Mouse (Mus musculus): ENCODE data around the gene Arid3a. TPM values are rescaled to one million over a fixed set of nuclear protein-coding genes. Genes with fewer than 3 reads are reported as not detected.
A peak's percentile ranks its signal among the peaks of the same experiment; 100 is the strongest.

The Arid3a gene
- polyA plus RNA-seq, 1 experiment, result 59.5 TPM

DNA sequence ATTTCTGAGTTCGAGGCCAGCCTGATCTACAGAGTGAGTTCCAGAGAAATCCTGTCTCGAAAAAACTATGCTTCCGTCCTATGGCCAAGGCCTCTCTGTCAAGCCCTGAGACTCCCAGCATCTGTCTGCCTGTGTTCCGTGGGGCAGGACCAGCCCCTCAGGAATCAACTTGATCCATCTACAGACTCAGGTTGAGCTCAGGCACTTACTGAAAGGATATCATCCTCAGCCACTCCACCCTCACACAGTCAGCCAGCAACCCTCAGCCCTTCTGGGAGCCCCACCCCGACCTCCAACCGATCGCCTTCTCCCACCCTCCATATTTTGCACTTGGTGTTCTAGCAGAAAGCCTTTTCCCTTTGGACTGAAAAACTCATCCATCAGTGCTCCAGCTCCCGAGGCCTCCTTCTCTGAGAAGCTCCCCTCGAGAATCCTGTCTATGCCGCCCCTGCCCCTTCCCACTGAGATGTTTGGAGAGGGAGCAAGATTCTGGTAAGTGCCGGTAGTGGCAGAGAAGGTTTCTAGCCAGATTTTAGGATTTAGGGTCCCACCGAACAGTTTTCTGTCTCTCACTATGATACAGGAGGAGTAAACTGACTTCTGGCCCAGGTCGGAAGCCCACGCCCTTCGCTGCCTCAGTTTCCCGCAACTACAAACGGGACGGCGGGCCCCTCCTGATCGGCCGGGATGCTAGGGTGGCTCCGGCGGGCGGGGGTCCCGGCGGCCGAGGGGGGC lies 61.1 kb downstream of the Arid3a start:
- H3K36me3 ChIP-seq (ENCODE audit: control insufficient read depth, insufficient read depth, low read length), result no peaks in the 10 kb centered on the region
- H3K4me3 ChIP-seq (ENCODE audit: control insufficient read depth, low read depth, low read length), result peak overlapping the region; percentile 49
- peak overlapping the region; percentile 62 for H3K27ac ChIP-seq (ENCODE audit: control insufficient read depth, insufficient read depth, low read depth, low read length)
- peaks cover 33% of the 10 kb centered on the region for H3K4me1 ChIP-seq (ENCODE audit: control insufficient read depth, insufficient read depth, low read length)
- TF ChIP-seq POLR2A (IDR thresholded peaks at IDR 0.05; ENCODE audit: control insufficient read depth, low read depth, low read length) (no peak), CTCF (IDR thresholded peaks at IDR 0.05; ENCODE audit: control insufficient read depth, insufficient read depth, insufficient replicate concordance, low read depth, low read length) (no peak)
- H3K27me3 ChIP-seq (ENCODE audit: control insufficient read depth, insufficient read depth, low read length), result no peaks in the 10 kb centered on the region; the same call in 1 of the 2 replicates

DNA sequence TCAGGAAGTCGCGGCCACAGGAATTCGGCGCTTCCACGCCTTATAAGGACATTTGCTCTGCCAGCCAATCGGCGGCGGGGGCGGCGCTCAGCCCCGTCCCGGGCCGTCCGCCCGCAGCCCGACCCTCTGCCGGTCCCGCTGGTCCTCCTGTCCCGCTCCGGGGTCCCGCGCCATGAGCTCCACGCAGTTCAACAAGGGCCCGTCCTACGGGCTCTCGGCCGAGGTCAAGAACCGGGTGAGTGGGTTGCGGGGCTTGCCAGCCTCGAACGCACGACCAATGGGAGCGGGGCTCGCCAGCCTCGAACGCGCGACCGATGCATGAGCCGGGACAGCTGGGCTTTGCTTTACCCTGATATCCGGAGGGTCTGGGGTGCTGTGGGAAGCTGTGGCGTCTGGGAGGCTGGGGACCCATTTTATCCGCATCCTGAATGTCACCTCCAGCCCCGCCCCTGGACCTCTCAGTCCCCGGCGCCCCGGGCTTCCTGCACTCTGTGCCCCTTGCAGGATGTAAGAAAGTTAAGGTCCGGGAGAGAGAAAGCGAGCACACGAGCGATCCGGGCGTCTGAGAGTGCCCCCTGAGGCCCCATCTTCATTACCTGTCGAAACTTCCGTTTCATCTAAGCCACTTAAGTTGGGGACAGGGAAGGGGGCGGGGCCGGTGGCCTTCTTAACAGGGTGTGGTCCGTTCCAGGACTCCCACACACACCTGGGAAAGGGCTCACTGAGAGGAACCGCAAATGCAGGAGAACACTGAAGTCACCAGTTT lies 61.8 kb downstream of the Arid3a start, which contains the start of gene Cnn2:
Gene Cnn2, plus strand, starts transcription at position 79 of the 766 bp plus-strand sequence.
- peaks cover 25% of the 10 kb centered on the region for H3K4me1 ChIP-seq (ENCODE audit: control insufficient read depth, insufficient read depth, low read length)
- TF ChIP-seq CTCF (IDR thresholded peaks at IDR 0.05; ENCODE audit: control insufficient read depth, insufficient read depth, insufficient replicate concordance, low read depth, low read length) (no peak), POLR2A (IDR thresholded peaks at IDR 0.05; ENCODE audit: control insufficient read depth, low read depth, low read length) (peak; percentile 34; the same call in 1 of the 2 replicates)
- peak within 1 kb of the TSS; percentile 62 for H3K27ac ChIP-seq (ENCODE audit: control insufficient read depth, insufficient read depth, low read depth, low read length)
- H3K36me3 ChIP-seq (ENCODE audit: control insufficient read depth, insufficient read depth, low read length), result no peaks in the 10 kb centered on the region
- no peaks in the 10 kb centered on the region; the same call in 1 of the 2 replicates for H3K27me3 ChIP-seq (ENCODE audit: control insufficient read depth, insufficient read depth, low read length)
- H3K4me3 ChIP-seq (ENCODE audit: control insufficient read depth, low read depth, low read length), result peak within 1 kb of the TSS; percentile 71

GRCm38 (mm10) chr10:79989272-79989786 lies 62.5 kb downstream of the Arid3a start:
- H3K4me1 ChIP-seq (ENCODE audit: control insufficient read depth, insufficient read depth, low read length), result peaks cover 23% of the 10 kb centered on the region
- no peaks in the 10 kb centered on the region for H3K36me3 ChIP-seq (ENCODE audit: control insufficient read depth, insufficient read depth, low read length)
- H3K27me3 ChIP-seq (ENCODE audit: control insufficient read depth, insufficient read depth, low read length), result no peaks in the 10 kb centered on the region; the same call in 1 of the 2 replicates
- peak overlapping the region; percentile 71 for H3K4me3 ChIP-seq (ENCODE audit: control insufficient read depth, low read depth, low read length)
- H3K27ac ChIP-seq (ENCODE audit: control insufficient read depth, insufficient read depth, low read depth, low read length), result no peak overlapping the region
- TF ChIP-seq POLR2A (IDR thresholded peaks at IDR 0.05; ENCODE audit: control insufficient read depth, low read depth, low read length), result no peak
- no peak for TF ChIP-seq CTCF (IDR thresholded peaks at IDR 0.05; ENCODE audit: control insufficient read depth, insufficient read depth, insufficient replicate concordance, low read depth, low read length)

DNA sequence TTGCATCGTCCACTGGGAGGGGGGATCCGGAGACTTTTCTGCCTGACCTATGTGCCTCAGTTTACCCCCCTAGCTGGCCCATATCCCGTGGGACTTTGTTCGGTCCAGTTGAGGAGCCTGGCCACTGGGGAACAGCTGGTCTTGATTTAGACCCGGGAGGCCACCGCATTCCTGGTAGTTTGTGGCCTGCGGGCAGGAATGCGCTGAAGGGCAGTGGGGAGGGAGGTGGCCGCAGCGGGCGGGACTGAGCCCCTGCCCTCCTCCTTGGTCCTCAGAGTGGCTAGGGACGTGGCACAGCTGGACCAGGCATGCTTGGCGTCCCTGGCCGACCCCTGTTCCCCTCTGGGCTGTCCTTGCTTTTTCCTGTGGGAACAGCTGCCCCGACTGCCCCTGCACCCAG lies 63.0 kb downstream of the Arid3a start:
- no peaks in the 10 kb centered on the region; the same call in 1 of the 2 replicates for H3K27me3 ChIP-seq (ENCODE audit: control insufficient read depth, insufficient read depth, low read length)
- H3K4me1 ChIP-seq (ENCODE audit: control insufficient read depth, insufficient read depth, low read length), result peaks cover 22% of the 10 kb centered on the region
- TF ChIP-seq POLR2A (IDR thresholded peaks at IDR 0.05; ENCODE audit: control insufficient read depth, low read depth, low read length), result no peak
- TF ChIP-seq CTCF (IDR thresholded peaks at IDR 0.05; ENCODE audit: control insufficient read depth, insufficient read depth, insufficient replicate concordance, low read depth, low read length), result no peak
- no peak overlapping the region for H3K4me3 ChIP-seq (ENCODE audit: control insufficient read depth, low read depth, low read length)
- H3K36me3 ChIP-seq (ENCODE audit: control insufficient read depth, insufficient read depth, low read length), result no peaks in the 10 kb centered on the region
- no peak overlapping the region for H3K27ac ChIP-seq (ENCODE audit: control insufficient read depth, insufficient read depth, low read depth, low read length)

GRCm38 (mm10) chr10:79991099-79991498 lies 64.3 kb downstream of the Arid3a start:
- peak overlapping the region; percentile 41 for H3K4me3 ChIP-seq (ENCODE audit: control insufficient read depth, low read depth, low read length)
- TF ChIP-seq CTCF (IDR thresholded peaks at IDR 0.05; ENCODE audit: control insufficient read depth, insufficient read depth, insufficient replicate concordance, low read depth, low read length), result no peak
- TF ChIP-seq POLR2A (IDR thresholded peaks at IDR 0.05; ENCODE audit: control insufficient read depth, low read depth, low read length), result no peak
- H3K4me1 ChIP-seq (ENCODE audit: control insufficient read depth, insufficient read depth, low read length), result peaks cover 22% of the 10 kb centered on the region
- H3K27me3 ChIP-seq (ENCODE audit: control insufficient read depth, insufficient read depth, low read length), result no peaks in the 10 kb centered on the region; the same call in 1 of the 2 replicates
- H3K36me3 ChIP-seq (ENCODE audit: control insufficient read depth, insufficient read depth, low read length), result no peaks in the 10 kb centered on the region
- no peak overlapping the region for H3K27ac ChIP-seq (ENCODE audit: control insufficient read depth, insufficient read depth, low read depth, low read length)

DNA sequence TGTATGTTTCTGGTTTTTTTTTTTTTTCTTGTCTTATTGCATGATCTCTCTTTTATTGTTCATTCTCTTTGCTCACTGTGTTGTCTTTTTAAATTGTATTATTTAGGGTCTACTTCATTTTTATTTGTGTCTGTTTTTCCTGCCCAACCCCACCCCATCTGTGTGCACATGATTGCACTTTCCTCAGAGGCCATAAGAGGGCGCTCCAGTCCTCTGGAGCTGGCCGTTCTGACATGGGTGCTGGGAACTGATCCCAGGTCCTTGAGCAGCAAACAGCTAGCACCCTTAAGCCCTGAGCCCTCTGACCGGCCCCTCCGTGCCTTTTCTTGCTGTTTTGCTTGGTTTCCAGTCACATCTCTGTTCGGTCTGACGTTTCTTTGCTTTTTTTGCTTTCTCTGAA lies 64.7 kb downstream of the Arid3a start:
- TF ChIP-seq POLR2A (IDR thresholded peaks at IDR 0.05; ENCODE audit: control insufficient read depth, low read depth, low read length) (no peak), CTCF (IDR thresholded peaks at IDR 0.05; ENCODE audit: control insufficient read depth, insufficient read depth, insufficient replicate concordance, low read depth, low read length) (peak; percentile 85)
- Histone ChIP-seq H3K27me3 (ENCODE audit: control insufficient read depth, insufficient read depth, low read length) (no peaks in the 10 kb centered on the region; the same call in 1 of the 2 replicates), H3K4me3 (ENCODE audit: control insufficient read depth, low read depth, low read length) (no peak overlapping the region), H3K4me1 (ENCODE audit: control insufficient read depth, insufficient read depth, low read length) (peaks cover 24% of the 10 kb centered on the region), H3K36me3 (ENCODE audit: control insufficient read depth, insufficient read depth, low read length) (no peaks in the 10 kb centered on the region), H3K27ac (ENCODE audit: control insufficient read depth, insufficient read depth, low read depth, low read length) (no peak overlapping the region)
